Mouse (Mus musculus) lung, embryonic 16.5 days (tissue): Measurements from ENCODE around the gene Pmvk. TPM values are rescaled to one million over a fixed set of nuclear protein-coding genes. Genes with fewer than 3 reads are reported as not detected.

Experiments
- ATAC-seq: fragments of 200-750 bp; cut with Nextera tagmentation; 2 replicates; pipeline ENCODE4 v1.8.0; 2017; ENCODE audit warnings: low read depth, mild to moderate bottlenecking, moderate library complexity
- H3K27ac ChIP-seq: fragments of 300-500 bp; sonication (generic); 2 replicates; pipeline ENCODE4 v1.5.1; 2014; ENCODE audit warnings: mild to moderate bottlenecking, control low read depth, low read length
- H3K27me3 ChIP-seq: fragments of 300-500 bp; sonication (generic); 2 replicates; pipeline ENCODE4 v1.6.1; 2014; ENCODE audit warnings: low read depth, low read length, mixed read lengths; ENCODE audit not compliant: control insufficient read depth, insufficient read depth
- H3K36me3 ChIP-seq: fragments of 300-500 bp; sonication (generic); 2 replicates; pipeline ENCODE4 v1.6.1; 2014; ENCODE audit warnings: low read length; ENCODE audit not compliant: control insufficient read depth, insufficient read depth
- H3K4me1 ChIP-seq: fragments of 300-500 bp; sonication (generic); replicated peaks from 2 replicates; pipeline ENCODE4 v1.6.1; 2014; ENCODE audit warnings: low read length, mixed read lengths; ENCODE audit not compliant: control insufficient read depth, insufficient read depth
- H3K4me2 ChIP-seq: fragments of 300-500 bp; sonication (generic); 2 replicates; pipeline ENCODE4 v1.6.1; 2014; ENCODE audit warnings: low read depth, low read length, control low read depth
- H3K4me3 ChIP-seq: fragments of 300-500 bp; sonication (generic); 2 replicates; pipeline ENCODE4 v1.5.1; 2014; ENCODE audit warnings: mild to moderate bottlenecking, low read length, control low read depth
- H3K9ac ChIP-seq: fragments of 300-500 bp; sonication (generic); 2 replicates; pipeline ENCODE4 v1.6.1; 2014; ENCODE audit warnings: low read length, control low read depth
- H3K9me3 ChIP-seq: fragments of 300-500 bp; sonication (generic); 2 replicates; pipeline ENCODE4 v1.6.1; 2016; ENCODE audit warnings: low read length; ENCODE audit not compliant: control insufficient read depth
- WGBS: fragments of 180-500 bp; shearing (Covaris S2); extraction: QIAGEN DNeasy Blood & Tissue Kit; methylation state at CpG from one replicate; pipeline ENCODE4 v1.1.7; 2014; 5-methylcytosine and 5-hydroxymethylcytosine counted together
- polyA plus RNA-seq: library from polyadenylated mRNA; unstranded; fragments of >200 nt; fragmentation: Nextera tagmentation; extraction: Ambion mirVana; gene quantifications from 2 replicates; pipeline ENCODE4 v1.2.1, GENCODE M21; 2015

Gene Pmvk
- polyA plus RNA-seq, 1 experiment from 2014 or later: 44.4 TPM

DNA sequence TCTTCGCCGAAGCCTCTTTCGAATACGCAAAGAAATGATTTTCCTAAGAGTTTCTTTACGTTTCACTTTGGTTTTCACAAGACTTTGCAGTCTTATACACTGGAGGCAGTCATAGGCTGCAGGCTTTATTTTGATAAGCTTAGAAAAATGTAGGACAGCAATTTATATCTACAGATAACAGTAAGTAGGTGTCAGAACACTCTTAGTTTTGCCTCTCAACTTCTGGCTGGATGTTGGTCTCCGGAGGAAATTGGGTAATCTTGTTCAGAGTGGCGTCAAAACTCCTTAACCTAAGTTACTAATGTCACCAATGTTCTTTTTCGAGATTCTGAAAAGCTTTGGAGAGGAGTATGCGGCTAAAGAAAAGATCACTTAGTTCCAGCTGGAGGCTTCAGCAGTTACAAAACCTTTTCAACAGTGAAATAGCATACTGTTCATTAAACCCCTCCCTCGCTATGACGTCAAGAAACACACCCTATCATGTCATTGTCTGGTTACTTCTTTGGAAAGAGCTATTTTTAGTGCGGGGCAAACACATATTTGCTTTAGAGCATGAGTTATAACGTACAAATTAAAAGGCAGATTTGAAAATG, 4.1 kb downstream of the Pmvk start:
- no peaks in the 10 kb centered on the region for H3K27me3 ChIP-seq
- WGBS: 25% methylated on average over 13 of the region's 13 CpGs
- H3K27ac ChIP-seq: peak overlapping the region; percentile 64
- no peaks in the 10 kb centered on the region for H3K36me3 ChIP-seq
- H3K4me3 ChIP-seq: peak overlapping the region; percentile 61
- peak; percentile 72 for ATAC-seq
- peaks cover 11% of the 10 kb centered on the region for H3K4me1 ChIP-seq
- H3K9me3 ChIP-seq: no peaks in the 10 kb centered on the region
- H3K4me2 ChIP-seq: peak overlapping the region; percentile 77
- H3K9ac ChIP-seq: peak overlapping the region; percentile 71

DNA sequence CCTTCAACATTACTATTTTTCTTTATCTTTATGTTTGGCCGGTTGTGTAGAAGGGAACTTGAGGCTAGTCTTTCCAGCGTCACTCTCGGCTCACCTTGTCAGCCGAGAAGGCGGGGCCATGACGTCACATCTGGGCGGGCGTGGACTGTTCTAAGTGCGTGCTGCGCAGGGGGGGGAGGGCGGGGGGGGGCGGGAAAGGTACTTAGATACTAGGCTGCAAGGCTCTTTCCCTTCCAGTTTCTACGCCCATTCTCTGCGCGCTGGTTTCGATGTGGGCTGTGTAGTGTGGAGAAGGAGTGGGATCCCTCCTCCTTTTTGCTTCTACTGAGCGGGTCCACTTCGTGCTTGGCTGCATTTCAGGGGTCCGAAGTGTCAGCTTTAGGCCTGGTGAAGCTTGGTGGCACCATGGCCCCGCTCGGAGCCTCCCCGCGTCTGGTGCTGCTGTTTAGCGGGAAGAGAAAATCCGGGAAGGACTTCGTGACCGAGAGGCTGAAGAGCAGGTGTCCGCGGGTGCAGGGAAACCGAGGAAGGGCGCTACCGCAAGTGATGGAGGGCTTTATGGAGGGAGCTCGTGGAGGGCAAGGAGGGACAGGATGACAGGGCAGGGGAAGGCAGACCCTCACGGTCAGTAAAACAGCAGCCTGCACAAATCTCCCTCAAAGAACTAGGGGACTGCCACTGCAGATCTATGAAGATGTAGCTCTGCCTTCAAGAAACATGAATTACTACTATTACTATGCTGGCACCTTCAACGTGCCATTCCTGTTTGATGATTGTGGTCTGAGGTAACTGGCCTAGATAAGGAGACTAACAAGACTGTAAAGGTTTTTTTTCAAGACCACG, 4.8 kb downstream of the Pmvk start:
- H3K36me3 ChIP-seq: no peaks in the 10 kb centered on the region
- H3K9me3 ChIP-seq: no peaks in the 10 kb centered on the region
- peak; percentile 91 for ATAC-seq
- peak overlapping the region; percentile 77 for H3K4me2 ChIP-seq
- 1% methylated on average over 33 of the region's 36 CpGs for WGBS
- no peaks in the 10 kb centered on the region for H3K27me3 ChIP-seq
- H3K27ac ChIP-seq: peak overlapping the region; percentile 79
- H3K4me1 ChIP-seq: peaks cover 11% of the 10 kb centered on the region
- peak overlapping the region; percentile 71 for H3K9ac ChIP-seq
- H3K4me3 ChIP-seq: peak overlapping the region; percentile 61

DNA sequence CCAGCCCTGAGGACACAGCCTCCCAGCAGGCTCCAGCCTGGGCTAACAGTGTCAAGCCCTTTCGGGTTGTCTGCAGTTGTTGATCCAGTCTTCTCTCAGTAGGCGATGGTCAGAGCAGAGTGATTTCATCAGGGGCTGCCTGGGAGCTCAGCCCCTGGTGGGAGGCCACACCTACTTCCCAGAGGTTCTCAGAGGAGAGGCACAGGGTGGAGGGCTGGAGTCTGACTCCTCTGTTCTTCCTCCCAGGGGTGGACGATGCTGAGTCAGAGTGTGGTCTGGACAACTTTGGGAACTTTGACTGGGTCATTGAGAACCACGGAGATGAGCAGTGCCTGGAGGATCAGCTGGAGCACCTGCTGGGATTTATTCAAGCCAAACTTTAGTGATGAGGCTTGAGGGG, 13.9 kb downstream of the Pmvk start:
- Histone ChIP-seq H3K27me3 (no peaks in the 10 kb centered on the region), H3K9me3 (no peaks in the 10 kb centered on the region), H3K27ac (no peak overlapping the region), H3K4me1 (peaks cover 2% of the 10 kb centered on the region; the same call in 1 of the 2 replicates), H3K9ac (no peak overlapping the region), H3K4me3 (no peak overlapping the region), H3K36me3 (0 out of 2 replicates have a peak, but pooled peaks cover 2% of the 10 kb centered on the region), H3K4me2 (no peak overlapping the region)
- ATAC-seq: no peak
- 59% methylated on average over 4 of the region's 4 CpGs for WGBS

DNA sequence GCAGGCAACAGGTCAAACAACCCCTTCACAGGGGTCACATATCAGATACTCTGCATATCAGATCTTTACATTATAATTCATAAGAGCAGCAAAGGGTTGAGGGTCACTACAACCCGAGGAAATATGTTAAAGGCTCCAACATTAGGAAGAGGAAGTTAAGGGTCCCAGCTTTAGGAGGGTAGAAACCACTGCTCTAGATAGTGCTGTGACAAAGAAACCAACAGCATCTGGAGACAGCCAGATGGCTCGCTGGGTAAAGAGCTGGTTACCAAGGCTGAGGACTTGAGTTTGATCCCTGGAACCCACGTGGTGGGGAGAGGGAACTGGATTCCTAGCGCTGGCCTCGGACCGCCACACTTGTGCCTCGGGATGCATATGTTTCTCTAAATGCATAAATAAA, 17.9 kb downstream of the Pmvk start:
- WGBS: 73% methylated on average over 7 of the region's 7 CpGs
- peaks cover 2% of the 10 kb centered on the region; the same call in 1 of the 2 replicates for H3K4me1 ChIP-seq
- H3K9ac ChIP-seq: no peak overlapping the region
- no peak overlapping the region for H3K4me3 ChIP-seq
- H3K27me3 ChIP-seq: no peaks in the 10 kb centered on the region
- 0 out of 2 replicates have a peak, but pooled peaks cover 2% of the 10 kb centered on the region for H3K36me3 ChIP-seq
- ATAC-seq: no peak
- H3K4me2 ChIP-seq: no peak overlapping the region
- no peaks in the 10 kb centered on the region for H3K9me3 ChIP-seq
- H3K27ac ChIP-seq: no peak overlapping the region

DNA sequence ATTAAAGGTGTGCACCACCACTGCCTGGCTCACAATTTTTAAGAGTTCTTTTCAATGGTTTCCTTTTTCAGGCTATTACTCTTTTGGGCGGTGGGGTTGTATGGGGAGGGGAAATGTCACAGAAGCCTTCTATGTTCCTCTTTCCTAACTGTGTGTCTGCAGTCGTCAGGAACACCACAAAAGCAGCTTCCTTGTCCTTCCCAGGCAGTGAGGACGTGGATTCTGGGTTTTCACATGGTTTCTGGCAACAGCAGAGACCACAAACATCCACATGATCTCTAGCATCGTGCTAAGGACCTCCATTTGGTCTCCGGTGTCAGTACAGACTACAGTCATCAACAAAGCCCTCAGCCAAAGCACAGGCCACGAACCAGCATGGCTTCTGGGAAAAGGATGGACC, 19.5 kb downstream of the Pmvk start:
- Histone ChIP-seq H3K9ac (no peak overlapping the region), H3K27me3 (no peaks in the 10 kb centered on the region), H3K4me2 (no peak overlapping the region), H3K9me3 (no peaks in the 10 kb centered on the region), H3K36me3 (no peaks in the 10 kb centered on the region), H3K27ac (no peak overlapping the region), H3K4me1 (peaks cover 2% of the 10 kb centered on the region; the same call in 1 of the 2 replicates), H3K4me3 (no peak overlapping the region)
- 64% methylated on average over 6 of the region's 6 CpGs for WGBS
- ATAC-seq: no peak

DNA sequence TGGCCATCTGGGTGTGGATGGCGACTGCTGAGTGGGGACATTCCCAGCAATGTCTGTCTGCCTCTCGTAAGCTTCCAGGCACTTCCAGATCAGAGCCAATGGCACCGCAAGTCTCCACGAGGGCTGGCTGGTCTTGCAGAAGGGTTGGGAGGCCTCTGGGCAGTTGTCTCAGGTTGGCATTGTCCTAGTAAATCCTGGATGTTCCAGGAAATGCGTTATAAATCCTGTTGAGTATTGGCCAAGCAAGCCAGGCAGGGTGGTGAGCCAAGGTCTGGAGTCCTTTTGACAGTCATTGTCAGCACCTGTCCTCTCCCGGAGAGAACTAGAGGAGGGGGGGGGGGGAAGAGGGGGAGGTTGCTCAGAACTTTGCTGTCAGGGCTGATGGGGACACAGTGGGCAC, 24.7 kb downstream of the Pmvk start:
- no peaks in the 10 kb centered on the region for H3K4me1 ChIP-seq
- H3K27ac ChIP-seq: no peak overlapping the region
- WGBS: 66% methylated on average over 6 of the region's 6 CpGs
- ATAC-seq: no peak
- H3K4me2 ChIP-seq: no peak overlapping the region
- no peaks in the 10 kb centered on the region for H3K36me3 ChIP-seq
- no peak overlapping the region for H3K9ac ChIP-seq
- no peak overlapping the region for H3K4me3 ChIP-seq
- no peaks in the 10 kb centered on the region for H3K9me3 ChIP-seq
- H3K27me3 ChIP-seq: no peaks in the 10 kb centered on the region

DNA sequence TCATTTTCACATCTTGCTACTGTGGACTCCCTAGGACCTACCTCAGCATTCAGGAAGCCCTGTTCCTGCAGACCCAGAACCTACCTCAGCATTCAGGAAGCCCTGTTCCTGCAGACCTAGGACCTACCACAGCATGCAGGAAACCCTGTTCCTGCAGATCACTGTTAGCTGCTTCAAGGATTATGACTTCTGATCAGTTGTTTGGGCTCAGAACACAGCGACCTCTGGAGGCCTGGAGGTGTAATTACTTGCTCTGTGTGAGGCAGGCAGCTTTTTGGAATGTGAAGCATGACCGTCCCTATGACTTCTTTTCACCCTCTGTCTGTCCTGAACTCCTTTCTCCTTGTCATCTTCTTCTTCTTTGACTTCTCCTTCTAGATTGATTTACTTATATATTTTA, 27.1 kb downstream of the Pmvk start:
- no peak for ATAC-seq
- H3K4me1 ChIP-seq: peaks cover 4% of the 10 kb centered on the region; the same call in 1 of the 2 replicates
- no peak overlapping the region for H3K27ac ChIP-seq
- H3K27me3 ChIP-seq: no peaks in the 10 kb centered on the region; the same call in 1 of the 2 replicates
- no peaks in the 10 kb centered on the region for H3K36me3 ChIP-seq
- no peaks in the 10 kb centered on the region for H3K9me3 ChIP-seq
- H3K9ac ChIP-seq: no peak overlapping the region
- WGBS: 40% methylated on average over 2 of the region's 2 CpGs
- H3K4me3 ChIP-seq: no peak overlapping the region
- H3K4me2 ChIP-seq: no peak overlapping the region

DNA sequence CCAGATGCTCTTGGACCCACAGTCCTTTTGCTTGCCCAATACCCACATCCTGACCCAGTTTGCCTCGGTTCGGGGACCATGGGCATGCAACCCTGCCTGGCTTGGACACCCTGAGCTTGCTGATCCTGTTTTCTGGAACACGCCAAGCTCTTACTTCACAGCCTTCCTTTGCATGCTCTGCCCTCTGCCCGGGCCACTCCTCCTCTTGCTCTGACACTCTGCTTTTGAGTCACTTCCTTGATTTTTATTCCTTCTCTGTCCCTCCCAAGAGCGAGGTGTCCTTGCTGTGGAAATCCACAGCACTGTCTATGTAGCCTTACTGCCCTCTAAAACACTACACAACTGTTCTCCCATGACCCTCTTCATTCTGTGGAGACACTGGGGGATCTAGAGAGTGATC, 27.9 kb downstream of the Pmvk start:
- H3K9me3 ChIP-seq: no peaks in the 10 kb centered on the region
- peaks cover 4% of the 10 kb centered on the region for H3K27me3 ChIP-seq
- H3K4me1 ChIP-seq: peaks cover 4% of the 10 kb centered on the region; the same call in 1 of the 2 replicates
- no peak overlapping the region for H3K9ac ChIP-seq
- 81% methylated on average over 5 of the region's 5 CpGs for WGBS
- H3K4me2 ChIP-seq: no peak overlapping the region
- H3K27ac ChIP-seq: no peak overlapping the region
- no peak for ATAC-seq
- no peaks in the 10 kb centered on the region for H3K36me3 ChIP-seq
- H3K4me3 ChIP-seq: no peak overlapping the region

DNA sequence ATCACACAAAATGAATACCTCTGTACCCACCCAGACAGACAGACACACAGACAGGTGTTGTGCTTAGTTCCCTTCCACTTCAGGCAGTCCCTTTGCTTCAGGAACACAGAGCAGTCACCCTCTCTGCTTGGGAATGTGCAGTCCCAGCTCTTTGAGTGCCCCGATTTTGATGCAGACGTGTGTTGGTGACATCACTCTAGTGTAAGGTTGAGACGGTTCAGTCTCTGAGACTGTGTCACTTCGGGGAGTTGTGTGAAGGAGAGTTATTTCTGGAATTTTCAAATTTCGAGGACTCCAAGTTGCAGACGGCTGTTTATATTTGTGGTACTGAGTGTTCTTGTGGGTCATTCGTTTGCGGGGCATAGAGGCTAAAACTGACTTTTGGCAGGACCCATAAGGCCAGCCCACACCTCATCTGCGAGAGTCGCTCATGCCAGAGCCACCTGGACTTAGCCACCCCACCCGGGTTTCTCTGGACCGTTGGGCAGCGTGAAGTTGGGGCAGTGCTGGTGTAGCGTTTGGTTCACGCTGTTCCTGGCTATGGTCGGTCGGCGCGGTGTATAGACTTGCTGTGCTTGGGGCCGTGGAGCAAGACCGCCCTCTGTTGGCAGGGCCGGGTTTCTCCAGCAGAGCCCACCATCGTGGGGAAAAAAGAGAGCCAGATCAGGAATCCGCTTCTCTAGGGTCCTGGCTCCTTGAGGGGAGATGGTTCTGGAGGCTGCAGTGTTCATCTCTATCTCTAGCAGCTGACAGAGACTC, 30.6 kb downstream of the Pmvk start:
- WGBS: 13% methylated on average over 24 of the region's 24 CpGs
- Histone ChIP-seq H3K9ac (peak overlapping the region; percentile 57), H3K4me2 (peak overlapping the region; percentile 52), H3K4me3 (peak overlapping the region; percentile 13; the same call in 1 of the 2 replicates), H3K4me1 (peaks cover 7% of the 10 kb centered on the region; the same call in 1 of the 2 replicates), H3K27ac (no peak overlapping the region), H3K36me3 (no peaks in the 10 kb centered on the region), H3K27me3 (peaks cover 4% of the 10 kb centered on the region), H3K9me3 (no peaks in the 10 kb centered on the region)
- peak; percentile 93 for ATAC-seq
